Mouse (Mus musculus): Measurements from ENCODE around the gene 2010111I01Rik. TPM values are rescaled to one million over a fixed set of nuclear protein-coding genes. Genes with fewer than 3 reads are reported as not detected.
"Not testable (repeated sequence)": the region's sequence is repeated elsewhere in the genome, so short reads cannot be mapped to it uniquely, and the experiment has no call there.

2010111I01Rik gene
- polyA plus RNA-seq, 1 experiment from 2014 or later = 101 TPM

DNA sequence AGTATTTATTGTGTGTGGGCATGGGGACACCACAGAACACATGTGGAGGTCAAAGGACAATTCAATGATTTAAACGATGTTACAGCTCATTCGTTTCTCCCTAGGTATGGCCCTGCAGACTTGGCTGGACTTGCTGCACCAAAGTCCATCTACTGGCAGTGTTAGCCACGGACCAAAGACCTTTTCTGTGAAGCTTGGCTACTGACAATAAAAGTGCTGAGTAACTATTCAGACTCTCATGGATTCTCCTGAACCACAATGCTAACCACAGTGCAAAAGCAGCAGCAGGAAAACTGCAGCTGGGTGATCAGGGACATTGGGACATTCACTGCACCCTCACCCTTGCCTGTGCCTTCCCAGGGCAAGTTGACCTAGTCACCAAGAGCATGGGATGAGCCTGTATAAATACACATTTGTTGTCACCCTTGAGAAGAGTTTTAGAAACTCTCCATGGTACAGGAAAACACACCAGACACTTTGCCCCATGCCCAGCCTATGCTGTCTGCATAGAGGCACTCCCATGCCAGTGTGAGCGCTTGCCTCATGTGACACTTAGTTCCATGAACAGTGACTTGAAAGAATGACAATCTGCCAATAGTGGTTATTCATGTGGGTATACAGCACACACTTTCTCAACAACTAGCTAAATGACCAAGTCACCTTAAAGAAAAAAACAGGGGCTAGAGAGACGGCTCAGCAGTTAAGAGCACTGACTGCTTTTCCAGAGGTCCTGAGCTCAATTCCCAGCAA is 381.0 kb downstream of the 2010111I01Rik start:
- H3K27ac ChIP-seq (replicated peaks) = no peak overlapping the region
- H3K36me3 ChIP-seq (ENCODE audit: control insufficient read depth, insufficient read depth, low read length) = no peaks in the 10 kb centered on the region
- TF ChIP-seq EP300 (optimal IDR thresholded peaks at IDR 0.05) (no peak), CTCF (IDR thresholded peaks at IDR 0.05; ENCODE audit: low read depth) (no peak)
- DNase-seq (ENCODE audit: low spot score) (no peak), ATAC-seq (ENCODE audit: low FRiP score, low TSS enrichment) (no peak)
- no peaks in the 10 kb centered on the region for H3K4me1 ChIP-seq (replicated peaks; ENCODE audit: control insufficient read depth, insufficient read depth)
- H3K9me3 ChIP-seq (ENCODE audit: control insufficient read depth, low read length) = no peaks in the 10 kb centered on the region
- H3K27me3 ChIP-seq (ENCODE audit: control insufficient read depth, insufficient read depth, low read length) = no peaks in the 10 kb centered on the region
- H3K9ac ChIP-seq (ENCODE audit: low read length) = no peak overlapping the region
- no peak overlapping the region for H3K4me3 ChIP-seq (ENCODE audit: low read depth, low read length)
- no peak overlapping the region for H3K4me2 ChIP-seq (replicated peaks; ENCODE audit: low read depth)
- 79% methylated on average over 5 of the region's 5 CpGs for WGBS

DNA sequence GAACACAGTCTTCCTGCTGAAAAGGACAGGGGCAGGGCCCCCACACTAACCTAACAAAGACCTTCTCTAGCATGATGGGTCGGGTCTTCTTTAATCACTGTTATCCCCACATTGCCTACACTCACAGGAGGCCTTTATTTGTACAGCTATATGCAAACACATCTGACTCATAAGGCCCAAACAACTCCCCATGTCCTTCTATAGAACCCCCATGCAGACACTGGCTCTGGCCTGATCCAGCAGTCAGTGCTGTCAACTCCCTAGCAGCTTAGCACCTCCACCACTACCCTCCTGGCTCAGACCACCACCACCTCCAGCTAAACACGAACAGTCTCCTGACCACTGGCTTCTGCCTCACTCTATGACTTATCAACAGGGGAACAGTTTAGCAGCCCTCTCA is 382.9 kb downstream of the 2010111I01Rik start:
- Histone ChIP-seq H3K9me3 (ENCODE audit: control insufficient read depth, low read length) (no peaks in the 10 kb centered on the region), H3K36me3 (ENCODE audit: control insufficient read depth, insufficient read depth, low read length) (no peaks in the 10 kb centered on the region), H3K9ac (ENCODE audit: low read length) (no peak overlapping the region), H3K4me1 (replicated peaks; ENCODE audit: control insufficient read depth, insufficient read depth) (no peaks in the 10 kb centered on the region), H3K27me3 (ENCODE audit: control insufficient read depth, insufficient read depth, low read length) (no peaks in the 10 kb centered on the region), H3K27ac (replicated peaks) (no peak overlapping the region), H3K4me3 (ENCODE audit: low read depth, low read length) (no peak overlapping the region), H3K4me2 (replicated peaks; ENCODE audit: low read depth) (no peak overlapping the region)
- ATAC-seq (ENCODE audit: low FRiP score, low TSS enrichment) (peak; percentile 49; the same call in 1 of the 2 replicates), DNase-seq (ENCODE audit: low spot score) (no peak)
- TF ChIP-seq CTCF (IDR thresholded peaks at IDR 0.05; ENCODE audit: low read depth) (no peak), EP300 (optimal IDR thresholded peaks at IDR 0.05) (no peak)
- 77% methylated on average over 2 of the region's 2 CpGs for WGBS

DNA sequence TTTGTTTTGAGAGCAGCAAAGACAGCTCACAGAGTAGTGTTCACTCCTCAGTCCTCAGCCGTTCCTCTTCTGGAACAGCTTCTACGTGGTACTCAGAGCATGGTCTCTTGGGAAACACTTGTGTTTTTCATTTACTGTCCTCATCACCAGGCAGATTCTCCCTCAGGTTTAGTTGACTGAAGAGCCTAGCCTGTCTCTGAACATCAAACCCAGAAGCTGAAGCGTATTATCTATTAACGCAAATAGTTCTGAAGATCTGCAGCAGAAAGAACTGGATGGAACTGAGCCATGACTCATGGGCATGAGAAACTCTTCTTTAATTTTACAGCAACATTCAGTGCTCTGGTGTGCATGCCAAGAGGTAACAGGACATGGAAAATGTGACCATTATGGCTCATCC is 385.4 kb downstream of the 2010111I01Rik start:
- H3K36me3 ChIP-seq (ENCODE audit: control insufficient read depth, insufficient read depth, low read length) = no peaks in the 10 kb centered on the region
- H3K4me1 ChIP-seq (replicated peaks; ENCODE audit: control insufficient read depth, insufficient read depth) = no peaks in the 10 kb centered on the region
- no peak for ATAC-seq (ENCODE audit: low FRiP score, low TSS enrichment)
- H3K4me3 ChIP-seq (ENCODE audit: low read depth, low read length) = no peak overlapping the region
- H3K9ac ChIP-seq (ENCODE audit: low read length) = no peak overlapping the region
- 78% methylated on average over 4 of the region's 4 CpGs for WGBS
- DNase-seq (ENCODE audit: low spot score) = no peak
- H3K27me3 ChIP-seq (ENCODE audit: control insufficient read depth, insufficient read depth, low read length) = no peaks in the 10 kb centered on the region
- no peak overlapping the region for H3K27ac ChIP-seq (replicated peaks)
- no peak overlapping the region for H3K4me2 ChIP-seq (replicated peaks; ENCODE audit: low read depth)
- TF ChIP-seq EP300 (optimal IDR thresholded peaks at IDR 0.05) (no peak), CTCF (IDR thresholded peaks at IDR 0.05; ENCODE audit: low read depth) (no peak)
- H3K9me3 ChIP-seq (ENCODE audit: control insufficient read depth, low read length) = no peaks in the 10 kb centered on the region

DNA sequence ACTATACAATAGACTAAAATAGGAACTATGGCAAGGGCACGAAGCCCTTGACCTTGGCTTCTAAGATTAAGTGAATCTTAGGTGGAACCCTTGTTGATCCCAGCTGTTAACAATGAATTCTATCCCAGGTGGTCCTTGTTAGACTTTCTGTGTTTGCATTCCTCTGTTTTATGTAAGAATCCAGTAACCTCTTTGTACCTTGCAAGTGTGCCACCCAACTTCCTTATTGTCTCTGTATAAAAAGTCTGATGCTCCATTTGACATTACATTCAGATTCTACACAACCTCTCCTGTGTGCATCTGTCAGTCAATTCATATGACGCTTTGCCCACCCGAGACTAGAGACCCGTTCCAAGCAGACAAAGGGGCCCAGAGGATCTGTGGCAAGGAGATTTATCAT is 388.6 kb downstream of the 2010111I01Rik start:
- not testable (repeated sequence) for H3K4me1 ChIP-seq (replicated peaks; ENCODE audit: control insufficient read depth, insufficient read depth); H3K4me2 ChIP-seq (replicated peaks; ENCODE audit: low read depth); DNase-seq (ENCODE audit: low spot score); H3K9me3 ChIP-seq (ENCODE audit: control insufficient read depth, low read length); H3K27ac ChIP-seq (replicated peaks); H3K36me3 ChIP-seq (ENCODE audit: control insufficient read depth, insufficient read depth, low read length); H3K9ac ChIP-seq (ENCODE audit: low read length); H3K4me3 ChIP-seq (ENCODE audit: low read depth, low read length); ATAC-seq (ENCODE audit: low FRiP score, low TSS enrichment); H3K27me3 ChIP-seq (ENCODE audit: control insufficient read depth, insufficient read depth, low read length)
- 72% methylated on average over 4 of the region's 4 CpGs for WGBS

DNA sequence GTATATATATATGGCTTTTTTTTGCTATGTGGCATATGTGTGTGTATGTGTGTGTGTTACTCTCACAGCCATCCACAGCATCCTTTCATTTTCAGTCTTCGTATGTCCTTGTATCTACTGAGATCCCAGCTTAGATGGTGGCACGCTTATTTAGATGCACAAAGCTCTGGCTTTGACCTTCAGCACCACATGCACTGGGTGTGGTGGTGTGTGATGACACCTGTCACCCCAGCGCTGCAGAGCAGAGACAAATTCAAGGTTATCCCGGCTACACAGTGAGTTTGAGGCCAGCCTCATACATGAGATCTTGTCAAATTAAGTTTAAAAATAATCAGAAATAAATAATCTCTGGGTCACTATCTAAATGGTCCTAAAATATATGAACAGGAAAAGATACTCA is 391.4 kb downstream of the 2010111I01Rik start:
- no peak overlapping the region for H3K4me3 ChIP-seq (ENCODE audit: low read depth, low read length)
- whole genome bisulfite sequencing = 92% methylated on average over 4 of the region's 4 CpGs
- no peaks in the 10 kb centered on the region for H3K4me1 ChIP-seq (replicated peaks; ENCODE audit: control insufficient read depth, insufficient read depth)
- no peak overlapping the region for H3K9ac ChIP-seq (ENCODE audit: low read length)
- H3K9me3 ChIP-seq (ENCODE audit: control insufficient read depth, low read length) = no peaks in the 10 kb centered on the region
- no peak overlapping the region for H3K4me2 ChIP-seq (replicated peaks; ENCODE audit: low read depth)
- DNase-seq (ENCODE audit: low spot score) (no peak), ATAC-seq (ENCODE audit: low FRiP score, low TSS enrichment) (no peak)
- no peak for TF ChIP-seq CTCF (IDR thresholded peaks at IDR 0.05; ENCODE audit: low read depth)
- no peak for TF ChIP-seq EP300 (optimal IDR thresholded peaks at IDR 0.05)
- H3K27me3 ChIP-seq (ENCODE audit: control insufficient read depth, insufficient read depth, low read length) = no peaks in the 10 kb centered on the region
- H3K36me3 ChIP-seq (ENCODE audit: control insufficient read depth, insufficient read depth, low read length) = no peaks in the 10 kb centered on the region
- H3K27ac ChIP-seq (replicated peaks) = no peak overlapping the region

DNA sequence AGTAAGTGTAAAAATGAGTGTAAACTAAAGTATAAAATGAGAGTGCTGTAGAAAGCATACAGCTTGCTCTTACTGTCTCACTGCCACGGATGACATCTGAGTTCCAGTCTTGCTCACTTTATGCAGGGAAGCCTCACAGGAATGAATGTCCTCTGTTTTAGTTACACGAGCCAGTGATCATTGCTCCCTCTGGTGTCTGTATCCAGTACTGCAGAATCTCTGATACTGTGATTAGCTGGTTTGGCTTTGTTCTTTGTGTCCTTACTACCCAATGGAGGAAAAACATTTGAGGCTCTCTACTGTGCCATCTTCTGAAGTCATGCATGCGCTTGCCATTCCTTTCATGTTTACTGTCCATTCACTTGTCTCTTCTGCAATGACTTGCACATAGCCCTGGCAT is 391.9 kb downstream of the 2010111I01Rik start:
- no peak overlapping the region for H3K9ac ChIP-seq (ENCODE audit: low read length)
- no peaks in the 10 kb centered on the region for H3K36me3 ChIP-seq (ENCODE audit: control insufficient read depth, insufficient read depth, low read length)
- TF ChIP-seq EP300 (optimal IDR thresholded peaks at IDR 0.05) = no peak
- peak; percentile 91 for TF ChIP-seq CTCF (IDR thresholded peaks at IDR 0.05; ENCODE audit: low read depth)
- H3K27me3 ChIP-seq (ENCODE audit: control insufficient read depth, insufficient read depth, low read length) = no peaks in the 10 kb centered on the region
- no peak overlapping the region for H3K27ac ChIP-seq (replicated peaks)
- H3K4me2 ChIP-seq (replicated peaks; ENCODE audit: low read depth) = no peak overlapping the region
- H3K9me3 ChIP-seq (ENCODE audit: control insufficient read depth, low read length) = no peaks in the 10 kb centered on the region
- H3K4me1 ChIP-seq (replicated peaks; ENCODE audit: control insufficient read depth, insufficient read depth) = no peaks in the 10 kb centered on the region
- ATAC-seq (ENCODE audit: low FRiP score, low TSS enrichment) = no peak
- 36% methylated on average over 3 of the region's 3 CpGs for WGBS
- H3K4me3 ChIP-seq (ENCODE audit: low read depth, low read length) = no peak overlapping the region
- DNase-seq (ENCODE audit: low spot score) = peak; percentile 43

Data from stomach, postnatal 0 days (tissue).